Mouse (Mus musculus) C2C12 (cell line): ENCODE measurements at regions not wholly inside any gene's neighbourhood (a gene's known extent, or its start where the extent isn't known, plus 50 kb on each side); places are given as distances from the start of the nearest gene placed in this dataset.

Source experiments
- H3K27me3 ChIP-seq: one replicate; pipeline ENCODE4 v1.6.1; 2011; ENCODE audit not compliant: control insufficient read depth, insufficient read depth, insufficient read length
- H3K36me3 ChIP-seq: one replicate; pipeline ENCODE4 v1.6.1; 2011; ENCODE audit not compliant: control insufficient read depth, insufficient read depth
- H3K4me3 ChIP-seq: one replicate; pipeline ENCODE4 v1.5.1; 2011; ENCODE audit warnings: mild to moderate bottlenecking, control low read depth; ENCODE audit not compliant: poor library complexity, insufficient read depth, severe bottlenecking
- H3K79me2 ChIP-seq: one replicate; pipeline ENCODE4 v1.6.1; 2011; ENCODE audit not compliant: control insufficient read depth, insufficient read depth
- H3K79me3 ChIP-seq: one replicate; pipeline ENCODE4 v1.6.1; 2011; ENCODE audit warnings: low read depth, control low read depth
- H3ac ChIP-seq: one replicate; pipeline ENCODE3; 2011; ENCODE audit warnings: low read depth; ENCODE audit not compliant: control insufficient read depth, insufficient read length
- CEBPB ChIP-seq: IDR thresholded peaks from one replicate; pipeline ENCODE4 v1.6.1; 2011; ENCODE audit warnings: low read depth, mild to moderate bottlenecking, control low read depth, moderate library complexity
- CTCF ChIP-seq: IDR thresholded peaks from one replicate; pipeline ENCODE4 v1.5.1; 2011; ENCODE audit not compliant: control insufficient read depth, insufficient read depth, insufficient read length
- FOSL1 ChIP-seq: IDR thresholded peaks from one replicate; pipeline ENCODE4 v1.8.0; 2011; ENCODE audit warnings: mild to moderate bottlenecking, low read length; ENCODE audit not compliant: poor library complexity, insufficient read depth, severe bottlenecking
- MAX ChIP-seq: IDR thresholded peaks from one replicate; pipeline ENCODE4 v1.6.1; 2011; ENCODE audit warnings: mild to moderate bottlenecking, control low read depth
- MYOD1 ChIP-seq: IDR thresholded peaks from one replicate; pipeline ENCODE4 v1.6.1; 2011; ENCODE audit warnings: low read depth; ENCODE audit not compliant: control insufficient read depth, insufficient read length
- MYOG ChIP-seq: IDR thresholded peaks from one replicate; pipeline ENCODE4 v1.6.1; 2011; ENCODE audit not compliant: control insufficient read depth, insufficient read length; ENCODE audit errors: extremely low read depth
- USF1 ChIP-seq: IDR thresholded peaks from one replicate; pipeline ENCODE4 v1.6.1; 2011; ENCODE audit warnings: low read depth, mild to moderate bottlenecking, control low read depth, moderate library complexity

GRCm38 (mm10) chr15:93790531-93790930 lies 194.8 kb upstream of the Prickle1 start:
- no peaks in the 10 kb centered on the region for H3K79me2 ChIP-seq
- H3ac ChIP-seq, result no peak overlapping the region
- no peaks in the 10 kb centered on the region for H3K36me3 ChIP-seq
- H3K4me3 ChIP-seq, result no peak overlapping the region
- TF ChIP-seq CEBPB (no peak), MAX (no peak), MYOD1 (no peak), MYOG (no peak), CTCF (no peak), FOSL1 (no peak), USF1 (no peak)
- H3K79me3 ChIP-seq, result no peaks in the 10 kb centered on the region
- H3K27me3 ChIP-seq, result no peaks in the 10 kb centered on the region

- Histone ChIP-seq H3K79me2 (no peaks in the 10 kb centered on the region), H3K36me3 (no peaks in the 10 kb centered on the region), H3ac (no peak overlapping the region), H3K4me3 (no peak overlapping the region), H3K27me3 (no peaks in the 10 kb centered on the region), H3K79me3 (no peaks in the 10 kb centered on the region)
- no peak for TF ChIP-seq CTCF
- no peak for TF ChIP-seq USF1
- TF ChIP-seq MYOD1, result no peak
- TF ChIP-seq MYOG, result no peak
- no peak for TF ChIP-seq MAX
- TF ChIP-seq FOSL1, result no peak
- no peak for TF ChIP-seq CEBPB
Observed at GRCm38 (mm10) chr15:93789762-93790161, 194.1 kb upstream of the Prickle1 start.

- Histone ChIP-seq H3ac (no peak overlapping the region), H3K79me3 (no peaks in the 10 kb centered on the region), H3K79me2 (no peaks in the 10 kb centered on the region), H3K4me3 (no peak overlapping the region), H3K27me3 (no peaks in the 10 kb centered on the region), H3K36me3 (no peaks in the 10 kb centered on the region)
- no peak for TF ChIP-seq MAX
- TF ChIP-seq MYOG, result no peak
- TF ChIP-seq FOSL1, result no peak
- no peak for TF ChIP-seq CTCF
Observed at GRCm38 (mm10) chr15:93787361-93787760, 191.7 kb upstream of the Prickle1 start.

- H3K27me3 ChIP-seq, result no peaks in the 10 kb centered on the region
- H3K79me2 ChIP-seq, result no peaks in the 10 kb centered on the region
- H3K36me3 ChIP-seq, result no peaks in the 10 kb centered on the region
- no peak overlapping the region for H3K4me3 ChIP-seq
- no peak for TF ChIP-seq MYOG
- no peak for TF ChIP-seq CTCF
- no peak for TF ChIP-seq USF1
- peak; percentile 61 for TF ChIP-seq CEBPB
- TF ChIP-seq FOSL1, result no peak
- TF ChIP-seq MAX, result no peak
- H3ac ChIP-seq, result no peak overlapping the region
- no peaks in the 10 kb centered on the region for H3K79me3 ChIP-seq
Observed at GRCm38 (mm10) chr15:93785846-93786412, 190.2 kb upstream of the Prickle1 start.

GRCm38 (mm10) chr15:93783736-93784135 lies 188.0 kb upstream of the Prickle1 start:
- H3K79me3 ChIP-seq, result no peaks in the 10 kb centered on the region
- H3K79me2 ChIP-seq, result no peaks in the 10 kb centered on the region
- TF ChIP-seq CEBPB (no peak), USF1 (no peak), CTCF (no peak), MYOD1 (no peak), MYOG (no peak), FOSL1 (no peak), MAX (no peak)
- H3K36me3 ChIP-seq, result no peaks in the 10 kb centered on the region
- H3K4me3 ChIP-seq, result no peak overlapping the region
- no peak overlapping the region for H3ac ChIP-seq
- H3K27me3 ChIP-seq, result no peaks in the 10 kb centered on the region

GRCm38 (mm10) chr15:93775199-93775745 lies 179.6 kb upstream of the Prickle1 start:
- H3ac ChIP-seq, result no peak overlapping the region
- TF ChIP-seq FOSL1, result no peak
- no peak for TF ChIP-seq MYOD1
- TF ChIP-seq CEBPB, result no peak
- no peak for TF ChIP-seq CTCF
- no peak for TF ChIP-seq USF1
- TF ChIP-seq MYOG, result no peak
- H3K4me3 ChIP-seq, result no peak overlapping the region
- H3K27me3 ChIP-seq, result no peaks in the 10 kb centered on the region
- H3K79me2 ChIP-seq, result no peaks in the 10 kb centered on the region
- H3K36me3 ChIP-seq, result no peaks in the 10 kb centered on the region
- no peaks in the 10 kb centered on the region for H3K79me3 ChIP-seq
